Mouse (Mus musculus): ENCODE measurements around the gene Prkce.

The Prkce gene

DNA sequence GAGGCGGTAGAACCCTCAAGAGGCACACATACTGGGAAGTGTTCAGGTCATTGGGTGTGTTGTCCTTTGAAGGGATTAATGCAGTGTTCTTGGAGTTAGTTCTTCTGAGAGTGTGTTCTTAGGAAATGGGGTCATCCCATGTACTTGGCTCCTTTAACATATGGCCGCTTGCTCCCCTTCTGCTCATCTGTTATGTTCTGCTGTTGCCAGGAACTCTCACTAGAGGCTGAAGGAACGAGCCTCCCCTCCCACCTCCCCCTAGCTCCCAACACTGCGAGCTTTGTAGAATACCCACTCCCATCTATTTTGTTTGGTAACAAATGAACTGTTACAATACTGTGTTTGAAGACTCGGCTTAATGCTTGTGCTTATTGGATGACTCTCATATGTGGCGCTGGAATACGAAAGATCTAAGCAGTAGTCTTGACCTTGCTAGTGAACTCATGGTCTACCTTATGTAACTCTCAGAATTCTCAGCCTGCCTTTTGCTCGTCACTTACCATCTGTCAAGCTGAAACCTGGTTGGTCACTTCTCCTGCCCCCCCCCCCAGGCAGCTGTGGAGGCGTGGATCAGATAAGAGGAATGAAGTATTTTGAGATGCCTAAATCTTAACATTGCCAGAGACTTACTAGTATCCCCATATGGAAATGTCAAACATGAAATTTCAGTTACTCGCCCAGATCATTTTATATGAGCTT, 58.1 kb downstream of the Prkce start:
- no peak for DNase-seq (ENCODE audit: low spot score in 2 of 2)

DNA sequence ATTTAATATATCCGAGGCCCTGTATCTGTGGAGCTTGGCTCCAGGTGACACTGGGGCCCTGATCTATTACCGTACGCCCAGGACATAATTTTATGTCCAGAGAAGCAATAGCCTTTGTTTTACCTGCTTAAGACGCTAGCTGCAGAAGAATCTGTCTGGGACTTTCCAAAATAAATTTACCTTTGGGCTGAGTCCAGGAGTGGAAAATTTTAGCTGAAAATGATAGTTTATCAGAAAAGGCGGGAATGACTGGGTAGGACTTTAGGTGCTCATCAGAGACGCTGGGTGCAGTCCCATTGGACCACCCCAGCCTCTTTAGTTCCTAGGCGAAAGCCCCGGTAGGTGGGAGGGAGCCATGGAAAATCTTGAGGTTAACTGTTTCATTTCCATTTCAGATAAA, 58.6 kb downstream of the Prkce start:
- DNase-seq (ENCODE audit: low spot score in 2 of 2): no peak

DNA sequence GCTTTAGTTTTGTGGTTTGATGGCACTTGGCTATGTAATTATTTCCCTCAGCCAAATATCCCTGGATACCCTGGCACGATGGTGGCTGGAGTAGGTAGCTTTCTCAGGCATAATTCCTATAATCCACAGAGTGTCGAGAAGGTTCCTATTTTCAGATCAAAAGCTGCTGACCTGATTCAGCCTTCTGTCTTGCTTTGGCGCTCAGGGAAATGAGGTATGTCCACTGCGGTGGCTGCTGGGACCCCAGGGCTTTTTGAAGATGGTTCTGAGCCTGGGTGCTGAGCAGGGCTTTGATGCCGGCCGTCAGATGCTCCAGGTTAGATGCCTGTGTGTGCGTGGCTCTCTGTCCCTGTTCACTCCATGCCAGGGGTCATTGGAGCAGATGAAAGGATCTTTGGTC, 59.0 kb downstream of the Prkce start:
- no peak for DNase-seq (ENCODE audit: low spot score in 2 of 2)

DNA sequence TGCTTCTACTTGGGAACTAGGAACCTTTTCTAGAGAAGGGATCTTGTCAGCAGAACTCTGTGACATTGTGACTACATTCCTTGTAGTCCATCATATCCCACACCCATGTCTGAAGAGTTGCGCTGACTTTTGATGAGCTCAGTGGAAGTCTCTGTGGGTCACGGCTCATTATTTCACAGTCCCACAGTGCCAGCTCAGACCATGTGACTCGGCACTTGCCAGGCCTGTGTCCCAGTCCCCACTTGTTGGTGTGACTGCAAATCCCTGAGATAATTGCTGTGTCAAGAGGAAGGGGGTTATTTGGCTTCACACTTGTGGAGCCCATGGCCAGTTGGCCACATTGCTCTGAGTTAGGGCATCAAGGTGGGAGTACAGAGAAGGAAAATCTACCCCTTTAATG, 59.8 kb downstream of the Prkce start:
- no peak for DNase-seq (ENCODE audit: low spot score in 2 of 2)

DNA sequence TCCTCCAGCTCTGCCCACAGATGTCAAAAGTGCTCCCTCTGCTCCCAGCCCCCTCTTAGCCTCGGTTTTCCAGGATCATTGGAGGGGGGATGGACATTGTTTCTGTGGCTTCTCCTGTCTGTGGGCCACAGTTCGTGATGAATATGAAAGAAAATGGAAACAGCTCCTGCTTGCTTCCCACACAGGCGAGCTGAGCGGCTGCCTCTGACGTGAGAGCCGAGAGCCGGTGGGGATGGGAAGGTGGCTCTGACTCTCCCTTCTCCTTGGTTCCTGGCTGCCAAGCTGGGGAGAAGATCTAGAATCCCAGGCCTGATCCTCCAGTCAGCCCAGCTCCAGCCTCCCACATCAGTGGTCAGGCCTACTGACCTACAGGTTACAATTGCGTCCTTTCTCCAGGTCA, 61.3 kb downstream of the Prkce start:
- DNase-seq (ENCODE audit: low spot score in 2 of 2): peak; percentile 73 to 80

DNA sequence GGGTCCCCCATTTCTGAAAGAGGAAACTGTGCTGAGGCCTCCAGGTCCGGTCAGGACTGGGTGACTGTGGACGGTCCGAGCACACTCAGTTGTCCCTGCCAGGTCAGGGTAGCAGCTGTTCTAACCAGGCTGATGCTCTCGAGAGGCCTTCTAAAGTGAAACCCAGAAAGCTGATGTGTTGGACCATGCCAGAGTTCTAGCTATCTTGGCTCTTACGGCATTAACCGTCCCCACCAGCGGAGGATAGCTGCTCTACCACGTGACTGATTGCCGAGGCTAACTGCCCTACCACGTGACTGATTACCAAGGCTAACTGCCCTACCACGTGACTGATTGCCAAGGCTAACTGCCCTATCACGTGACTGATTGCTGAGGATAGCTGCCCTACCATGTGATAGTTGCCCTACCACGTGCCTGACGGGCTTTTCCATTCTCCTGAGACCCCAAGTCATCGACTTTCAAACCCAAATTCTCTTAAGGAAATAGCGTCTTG, 62.6 kb downstream of the Prkce start:
- DNase-seq (ENCODE audit: low spot score in 2 of 2): no peak

DNA sequence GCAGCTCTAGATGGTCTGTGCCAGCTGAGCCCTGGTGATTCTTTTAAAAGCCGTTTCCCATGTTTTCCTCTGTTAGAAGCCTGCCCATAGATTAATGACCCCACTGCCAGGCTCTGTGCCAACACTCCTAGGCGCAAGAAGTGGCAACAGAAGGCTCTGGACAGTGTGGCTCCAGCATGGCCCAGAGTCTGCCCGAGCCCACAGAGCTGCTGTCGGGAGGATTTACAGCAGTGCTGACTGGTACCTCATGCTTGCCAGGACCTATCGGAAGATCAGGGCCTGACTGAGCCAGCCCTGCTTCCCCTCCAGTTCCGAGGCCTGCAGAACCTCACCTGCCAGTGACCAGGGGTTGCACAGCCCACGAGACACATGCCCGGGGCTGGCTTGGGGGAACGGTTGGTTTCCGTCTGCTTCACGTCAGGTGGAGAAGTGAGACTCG, 64.2 kb downstream of the Prkce start:
- DNase-seq (ENCODE audit: low spot score in 2 of 2): no peak

DNA sequence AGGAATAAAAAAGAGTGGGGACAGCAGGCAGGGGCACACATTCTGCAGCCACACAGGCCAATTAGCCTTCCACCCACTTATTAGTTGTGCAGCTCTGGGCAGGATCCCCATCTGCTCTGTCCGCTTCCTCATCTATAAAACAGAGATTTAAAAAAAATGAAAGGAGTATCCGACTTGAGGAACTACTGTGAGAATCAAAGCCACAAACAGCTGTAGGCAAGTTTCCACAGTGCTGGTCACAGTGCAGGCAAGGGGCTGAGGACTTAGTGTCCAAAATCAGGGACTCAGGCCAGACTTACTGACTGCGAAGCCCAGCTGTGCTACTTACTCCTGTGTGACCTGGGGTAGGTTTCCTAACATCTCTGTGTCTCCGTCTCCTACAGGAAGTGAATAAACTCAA, 64.7 kb downstream of the Prkce start:
- no peak for DNase-seq (ENCODE audit: low spot score in 2 of 2)

DNA sequence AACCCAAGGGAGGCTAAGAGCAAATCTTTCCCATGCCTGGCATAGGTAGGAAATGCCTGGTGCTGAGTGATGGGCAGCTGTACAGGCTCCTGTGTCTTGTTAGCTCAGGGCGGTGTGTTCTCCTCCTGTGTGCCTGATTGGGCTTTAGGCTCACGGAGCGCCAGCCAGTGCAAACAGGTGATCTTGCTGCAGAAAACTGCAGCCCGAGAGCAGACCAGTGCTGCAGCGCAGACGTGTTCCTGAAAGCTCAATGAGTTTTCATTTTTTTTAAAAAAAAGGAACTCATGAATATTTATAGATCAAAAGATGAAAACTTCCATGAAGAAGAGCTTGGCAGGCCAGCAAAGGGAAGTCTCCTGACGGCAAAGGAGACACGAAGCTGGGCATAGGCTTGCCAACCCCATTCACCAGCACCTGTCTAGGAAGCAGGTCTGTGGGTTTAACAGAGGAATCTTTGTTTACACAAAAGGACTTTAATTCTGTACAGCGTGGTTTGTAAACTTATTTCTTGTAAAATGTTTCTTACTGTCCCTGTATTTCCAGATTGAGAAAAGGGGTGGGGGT, 67.1 kb downstream of the Prkce start:
- no peak for DNase-seq (ENCODE audit: low spot score in 2 of 2)

DNA sequence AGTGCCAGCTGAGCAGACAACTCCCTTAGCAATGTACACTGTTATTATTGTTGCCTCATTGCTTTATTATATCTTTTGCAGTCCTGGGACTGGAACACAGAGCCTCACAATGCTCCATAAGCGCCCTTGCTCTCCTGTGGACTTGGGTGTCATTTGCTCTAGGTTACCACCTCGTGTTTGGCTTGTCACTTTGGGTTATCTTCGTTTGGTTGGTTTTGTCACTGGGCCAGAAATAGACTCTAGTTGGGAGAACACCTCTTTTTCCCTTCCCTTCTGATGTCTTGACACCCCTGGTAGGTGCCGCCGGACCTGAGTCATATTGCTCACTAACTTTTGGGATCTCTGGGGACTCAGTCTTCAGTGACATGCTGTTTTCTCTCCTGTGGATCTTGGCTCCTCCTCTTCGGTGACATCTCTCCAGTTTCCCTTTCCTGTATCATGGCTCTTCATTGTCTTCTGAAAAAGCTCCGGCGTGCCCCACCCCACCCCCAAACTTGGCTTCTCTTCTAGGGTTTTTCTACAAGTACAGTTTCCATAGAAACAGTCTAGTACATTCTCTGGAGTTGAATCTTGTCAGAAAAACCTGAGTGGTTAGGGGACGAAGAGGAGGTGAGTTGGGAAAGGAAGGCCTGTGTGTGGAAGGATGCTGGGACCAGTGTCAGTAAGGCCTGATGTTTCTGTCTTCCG, 68.6 kb downstream of the Prkce start:
- DNase-seq (ENCODE audit: low spot score in 2 of 2): no peak

DNA sequence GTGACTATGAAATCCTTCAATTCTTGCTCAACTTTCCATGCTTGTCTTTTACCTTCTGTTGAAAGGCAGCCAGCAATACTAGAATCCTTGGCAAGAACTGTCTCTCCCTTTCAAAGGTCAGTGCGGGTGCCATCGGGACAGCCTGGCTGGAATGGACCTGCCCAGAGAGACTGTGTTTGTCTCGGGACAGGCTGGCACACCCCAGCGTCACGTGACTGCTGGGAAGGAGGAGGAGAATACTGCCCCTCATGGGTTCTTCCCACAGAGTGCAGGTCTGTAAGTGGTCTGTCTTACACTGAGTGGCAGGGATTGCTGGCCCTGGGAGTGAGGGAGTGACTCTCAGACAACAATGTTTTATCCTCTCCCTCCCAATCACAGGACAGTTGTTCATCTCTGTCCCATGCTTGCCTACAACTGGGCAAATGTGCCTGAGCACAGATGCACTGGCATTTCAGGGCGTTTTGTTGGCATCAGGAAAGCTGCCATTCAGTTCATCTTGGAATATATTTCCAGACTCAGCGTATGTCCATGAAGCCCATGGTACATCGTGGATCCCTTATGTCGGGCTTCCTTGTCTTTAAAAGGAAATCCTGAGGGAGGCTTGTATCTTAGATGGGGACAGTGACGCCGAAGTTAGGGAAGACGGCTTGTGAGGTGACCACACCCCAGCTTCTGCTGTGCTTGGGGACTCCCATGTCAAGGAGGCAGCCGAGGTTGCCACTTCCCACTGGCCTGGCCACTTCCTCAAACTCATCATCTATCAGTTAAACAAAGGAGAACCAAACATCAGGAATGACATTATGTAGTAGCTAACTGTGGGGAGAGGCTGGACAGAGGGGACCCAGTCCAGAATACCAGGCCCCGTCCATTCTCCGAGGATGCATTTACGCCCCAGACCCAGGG, 69.5 kb downstream of the Prkce start:
- no peak for DNase-seq (ENCODE audit: low spot score in 2 of 2)

DNA sequence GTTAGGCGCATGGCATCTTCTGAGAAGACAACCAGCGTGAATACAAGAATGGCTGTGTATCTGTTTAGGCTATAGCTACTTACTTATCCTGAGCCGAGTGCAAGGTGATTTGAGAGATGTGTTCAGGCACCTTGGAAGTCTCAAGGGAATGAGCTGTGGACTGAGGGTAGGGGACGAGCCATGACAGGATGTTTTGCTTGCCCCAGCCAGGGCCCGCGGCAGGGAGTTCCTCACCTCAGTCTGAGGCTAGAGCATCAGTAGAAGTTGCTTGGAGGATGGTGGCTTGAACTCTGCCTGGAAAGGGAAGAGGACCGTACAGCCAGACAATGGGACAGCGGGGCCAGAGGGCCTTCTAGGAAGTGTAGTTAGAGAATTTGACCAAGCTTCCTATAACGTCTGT, 74.7 kb downstream of the Prkce start:
- DNase-seq (ENCODE audit: low spot score in 2 of 2): no peak

DNA sequence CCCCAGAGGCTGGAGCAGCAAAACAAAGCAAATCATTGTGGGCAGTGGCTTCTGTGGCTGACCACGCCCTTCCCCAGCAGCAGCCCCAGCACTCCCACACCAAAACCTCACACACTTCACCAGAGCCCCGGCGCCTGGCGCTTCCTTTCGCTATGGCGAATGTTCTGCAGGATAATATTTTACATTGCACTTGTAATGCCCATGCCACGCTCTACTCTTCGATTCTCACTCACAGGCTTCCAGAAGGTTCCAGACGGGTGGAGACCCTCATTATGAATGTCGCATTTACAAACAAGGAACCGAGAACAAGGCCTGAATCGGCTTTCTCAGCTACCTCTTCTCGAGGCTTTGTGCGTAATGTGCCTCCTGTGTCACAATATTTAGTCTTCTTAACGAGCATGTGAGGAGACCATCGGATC, 75.5 kb downstream of the Prkce start:
- DNase-seq (ENCODE audit: low spot score in 2 of 2): no peak

DNA sequence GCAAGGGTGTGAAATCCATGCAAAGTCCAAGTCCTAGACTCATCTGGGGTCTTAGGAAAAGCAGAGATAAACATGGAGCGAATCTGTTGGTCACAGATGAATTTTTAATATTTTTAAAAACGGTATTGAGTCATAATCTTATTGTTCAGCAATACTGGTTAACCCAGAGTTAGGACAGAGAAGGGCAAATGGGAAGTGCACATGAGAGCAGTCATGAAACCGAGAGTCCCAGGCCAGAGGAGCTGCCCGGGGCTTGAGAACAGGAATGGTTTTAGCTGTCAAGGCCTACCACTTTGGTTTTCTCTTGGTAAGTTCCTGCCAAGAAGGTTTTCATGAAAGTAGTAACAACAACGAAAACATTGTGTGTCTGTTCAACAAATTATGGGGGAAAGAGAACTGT, 76.8 kb downstream of the Prkce start:
- DNase-seq (ENCODE audit: low spot score in 2 of 2): no peak

DNA sequence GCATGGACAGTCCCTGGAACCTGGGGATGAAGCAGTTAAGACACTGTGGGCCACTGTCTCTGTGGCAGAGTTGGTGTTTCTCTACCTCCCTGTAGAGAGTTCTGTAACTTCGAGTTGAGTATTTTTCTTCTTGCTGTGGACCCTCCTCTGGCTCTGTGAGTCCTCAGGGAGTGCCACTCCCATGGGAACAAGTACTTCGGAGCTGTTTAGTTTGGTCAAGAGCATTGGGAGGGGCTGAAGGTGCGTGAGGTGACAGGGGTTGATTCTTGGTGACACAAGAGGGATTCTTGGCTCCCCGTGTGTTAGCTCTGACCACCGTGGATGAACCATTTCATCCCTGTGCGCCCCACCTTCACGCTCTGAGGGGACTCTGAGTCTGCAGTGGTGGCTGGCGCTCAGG, 81.2 kb downstream of the Prkce start:
- DNase-seq (ENCODE audit: low spot score in 2 of 2): no peak

DNA sequence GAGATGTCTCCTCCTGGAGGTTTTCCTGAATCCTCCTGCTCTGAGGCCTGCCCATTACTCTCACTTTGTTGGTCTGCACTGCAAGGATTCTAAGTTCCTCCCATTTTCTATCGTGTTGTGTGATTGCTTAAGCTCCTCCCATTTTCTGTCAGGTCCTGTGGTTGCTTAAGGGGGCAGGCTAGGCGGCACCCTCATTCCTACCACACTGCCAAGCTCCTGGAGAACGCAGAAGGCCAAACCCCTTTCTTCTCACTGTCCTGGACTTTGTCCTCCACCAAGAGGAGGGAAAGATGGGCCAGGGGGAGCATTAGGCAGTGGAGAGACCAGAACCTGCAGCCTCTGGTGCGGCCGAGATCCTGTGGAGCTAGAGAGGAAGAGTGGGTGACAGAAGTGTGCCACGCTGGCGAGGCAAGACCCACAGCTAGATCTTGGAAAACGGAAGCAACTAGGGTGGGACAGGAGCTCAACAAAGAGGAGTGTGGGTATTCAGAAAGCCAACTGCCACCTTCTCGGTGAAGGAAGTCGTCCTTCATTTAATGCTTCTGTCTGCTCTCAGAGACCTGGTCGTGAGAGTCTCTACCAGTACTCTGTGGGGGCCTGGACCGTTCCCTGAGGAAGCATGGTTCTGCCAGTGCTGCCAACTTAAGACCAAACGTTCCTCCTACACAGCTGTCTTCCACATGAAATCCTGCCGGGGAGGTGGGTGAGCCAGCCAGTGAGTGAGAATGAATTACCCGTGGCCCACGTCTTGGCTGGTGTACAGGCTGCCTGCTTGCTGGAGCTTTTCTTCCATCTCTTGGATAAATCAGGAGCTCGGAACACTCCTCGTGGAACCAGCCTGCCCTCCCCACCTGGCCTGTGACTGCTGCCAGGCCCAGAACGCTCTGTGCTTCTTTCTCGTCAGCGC, 82.2 kb downstream of the Prkce start:
- peak; percentile 92 to 95 for DNase-seq (ENCODE audit: low spot score in 2 of 2)

DNA sequence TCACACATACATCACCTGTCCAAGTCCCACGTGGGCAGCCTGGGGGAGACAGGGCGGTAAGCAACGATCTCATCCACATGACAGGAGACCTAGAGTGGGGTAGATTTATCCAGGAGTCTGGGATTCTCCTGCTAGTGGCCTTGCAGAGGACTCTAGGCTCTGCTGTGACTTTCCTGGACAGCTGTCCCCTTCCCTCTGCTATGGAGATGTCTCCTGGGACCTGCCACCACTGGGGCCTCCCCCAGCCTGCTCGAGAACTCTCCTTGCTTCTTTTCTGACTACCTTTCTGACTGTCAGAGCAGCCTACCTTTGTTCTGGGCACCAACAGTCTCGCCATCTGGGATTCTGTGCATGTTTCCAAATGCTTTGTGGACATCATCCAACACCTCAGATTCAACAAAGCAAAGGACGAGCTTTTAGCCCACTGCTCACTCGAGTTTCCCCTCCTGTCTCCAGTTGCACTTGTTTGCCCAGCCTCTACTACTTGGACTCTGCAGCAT, 82.9 kb downstream of the Prkce start:
- peak in 1 of 2 experiments; percentile 66 for DNase-seq (ENCODE audit: low spot score in 2 of 2)

DNA sequence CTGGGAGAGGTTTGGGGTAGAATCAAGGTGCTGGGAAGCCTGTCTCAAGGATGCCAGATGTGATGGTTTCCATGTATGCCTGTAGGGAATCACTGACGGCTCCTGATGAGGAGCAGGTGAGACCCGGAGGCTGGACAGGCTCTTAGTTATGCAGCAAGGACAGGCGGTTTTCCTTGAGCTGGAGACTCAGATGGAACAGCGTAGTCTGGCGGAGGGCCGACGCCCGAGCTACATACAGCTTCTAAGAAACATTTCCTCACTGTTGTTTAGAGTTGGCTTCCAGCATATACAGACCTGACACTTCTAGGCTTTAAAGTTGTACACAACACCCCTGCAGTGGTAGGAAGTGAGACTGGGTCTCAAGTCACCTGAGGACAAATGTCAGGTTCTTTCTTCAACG, 86.3 kb downstream of the Prkce start:
- DNase-seq (ENCODE audit: low spot score in 2 of 2): no peak

DNA sequence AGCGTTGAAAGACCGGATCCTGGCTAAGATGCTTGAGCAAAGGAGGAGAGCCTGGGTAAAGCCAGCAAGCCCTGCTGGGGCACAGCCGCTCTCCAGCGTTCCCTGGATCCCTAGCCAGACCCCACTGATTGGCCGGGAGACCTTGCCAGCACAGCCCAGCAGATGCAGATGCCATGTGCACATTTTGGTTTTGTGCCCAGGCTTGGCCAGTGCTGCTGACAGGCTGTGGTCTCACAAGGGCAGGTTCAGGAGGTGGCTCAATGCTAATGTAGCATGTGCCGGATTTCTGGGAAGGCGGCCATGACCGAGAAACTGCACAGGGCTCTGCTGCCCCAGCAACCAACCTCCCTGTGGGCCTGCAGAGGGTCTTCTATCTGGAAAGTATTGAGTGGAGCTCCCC, 86.7 kb downstream of the Prkce start:
- DNase-seq (ENCODE audit: low spot score in 2 of 2): peak; percentile 53 to 71

DNA sequence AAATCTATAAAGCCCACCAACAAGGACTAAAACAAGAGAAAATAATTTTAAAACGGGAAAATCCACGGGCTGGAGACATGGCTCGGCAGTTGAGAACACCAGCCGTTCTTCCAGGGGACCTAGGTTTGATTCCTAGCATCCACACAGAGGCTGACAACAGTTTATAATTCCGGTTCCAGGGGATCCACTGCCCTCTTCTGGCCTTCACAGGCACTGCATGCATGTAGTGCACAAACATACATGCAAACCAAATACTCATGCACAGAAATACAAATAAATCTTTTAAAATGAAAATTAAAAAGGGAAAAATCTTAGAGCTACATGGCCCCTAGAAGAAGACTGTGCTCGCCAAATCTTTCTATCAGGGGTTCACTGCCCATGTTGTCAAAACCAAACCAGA, 87.4 kb downstream of the Prkce start:
- DNase-seq (ENCODE audit: low spot score in 2 of 2): no peak

DNA sequence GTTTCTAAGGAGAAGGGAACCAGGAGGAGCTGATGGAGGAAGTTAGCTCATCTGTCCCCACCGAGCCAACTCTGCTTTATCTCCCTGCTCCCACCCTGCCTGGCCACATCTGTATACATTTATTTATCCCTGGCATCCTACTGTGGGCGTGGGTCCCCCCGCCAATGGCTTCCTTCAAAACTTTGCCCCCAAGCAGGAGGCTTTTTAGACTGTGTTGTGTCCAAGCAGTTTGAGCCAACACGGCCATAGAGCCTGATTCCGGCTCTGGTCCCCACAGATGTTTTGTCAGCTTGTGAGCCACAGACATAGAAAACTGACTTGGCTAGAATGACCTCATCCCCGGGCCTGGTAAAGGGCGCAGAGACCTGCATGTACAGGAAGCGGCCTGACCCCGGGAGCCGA, 89.1 kb downstream of the Prkce start:
- DNase-seq (ENCODE audit: low spot score in 2 of 2): no peak
